In genomic region chr4:115851569-115851968, GRCm38 (mm10) we compare ENCODE assay signal across 19 mouse cellular contexts. TPM values are rescaled to one million over a fixed set of nuclear protein-coding genes. Genes with fewer than 3 reads are reported as not detected.
"Had no signal": no experiment of that assay in that cellular context is flagged by ENCODE, and none has a peak within 500 bp of the region (broad histone marks: within the 10 kb centered on the region; RNA-seq: fewer than 3 reads in every experiment).

No protein-coding gene starts in this region.

- H3K9me3 ChIP-seq: kidney, embryonic 15.5 days; limb, embryonic 13.5 days; liver, embryonic 15.5 days; midbrain, embryonic 13.5 days; neural tube, embryonic 12.5 days had no signal

- DNase-seq: kidney, adult 18-20 months; kidney, postnatal 14 days; left cerebral cortex, postnatal 4 days; spleen, adult 18-20 months; thymus, adult 18-20 months; thymus, postnatal 14 days had no signal

- ATAC-seq: hindbrain, postnatal 0 days; midbrain, embryonic 13.5 days had no signal

- H3K4me2 ChIP-seq: kidney, embryonic 15.5 days; limb, embryonic 13.5 days; liver, embryonic 15.5 days; midbrain, embryonic 13.5 days; neural tube, embryonic 12.5 days had no signal

- H3K9ac ChIP-seq: kidney, embryonic 15.5 days; limb, embryonic 13.5 days; liver, embryonic 15.5 days; midbrain, embryonic 13.5 days; neural tube, embryonic 12.5 days had no signal

- H3K27ac ChIP-seq: hindbrain, postnatal 0 days; kidney, embryonic 15.5 days; limb, embryonic 13.5 days; midbrain, embryonic 13.5 days; neural tube, embryonic 12.5 days had no signal

- H3K27me3 ChIP-seq: kidney, embryonic 15.5 days; liver, embryonic 15.5 days; midbrain, embryonic 13.5 days; neural tube, embryonic 12.5 days had no signal

- H3K4me3 ChIP-seq: kidney, embryonic 15.5 days; limb, embryonic 13.5 days; liver, embryonic 15.5 days; midbrain, embryonic 13.5 days; neural tube, embryonic 12.5 days had no signal

RNA-seq across cellular contexts. Expression of gene Kncn, which starts 32.6 kb away (rescaled TPM):
- total RNA-seq: hindbrain, postnatal 0 days; megakaryocyte-erythroid progenitor cell, adult 5-6 weeks; neutrophil, adult 5-6 weeks had no signal
- polyA plus RNA-seq: intestine, embryonic 14.5 days; large intestine, adult 2 months; limb, embryonic 13.5 days; liver, embryonic 15.5 days; neural tube, embryonic 12.5 days; stomach, embryonic 14.5 days; urinary bladder, adult 2 months had no signal

RNA-seq across cellular contexts. Expression of gene 6430628N08Rik, which starts 38.9 kb away (rescaled TPM):
- total RNA-seq: layer of hippocampus, postnatal 14 days; megakaryocyte-erythroid progenitor cell, adult 5-6 weeks; neutrophil, adult 5-6 weeks had no signal
- polyA plus RNA-seq: intestine, embryonic 14.5 days; kidney, embryonic 15.5 days; large intestine, adult 2 months; limb, embryonic 13.5 days; liver, embryonic 15.5 days; neural tube, embryonic 12.5 days; stomach, embryonic 14.5 days; urinary bladder, adult 2 months had no signal
